Mouse (Mus musculus) MEL (cell line): ENCODE measurements around the gene Tcte2.

ENCODE experiments used
- CHD1 ChIP-seq: IDR thresholded peaks from 2 replicates; pipeline ENCODE4 v1.6.1; 2012; ENCODE audit warnings: low read depth, mild to moderate bottlenecking, inconsistent platforms, low read length, improper control_type of control experiment
- CTCF ChIP-seq, 3 experiments: IDR thresholded peaks in 2 of 3; conservative IDR thresholded peaks in 1 of 3; 2 replicates each; pipeline ENCODE4 v1.5.1; 2011 to 2012; ENCODE audit warnings: low read length in 3 of 3, low read depth in 2 of 3, mild to moderate bottlenecking in 2 of 3, improper control_type of control experiment in 1 of 3, inconsistent platforms in 1 of 3, mixed read lengths in 1 of 3, moderate library complexity in 1 of 3; ENCODE audit not compliant: control insufficient read depth in 1 of 3, insufficient read depth in 1 of 3, poor library complexity in 1 of 3, severe bottlenecking in 1 of 3
- GATA1 ChIP-seq: IDR thresholded peaks from 2 replicates; pipeline ENCODE4 v1.6.1; 2011; ENCODE audit warnings: low read depth, low read length, improper control_type of control experiment
- HCFC1 ChIP-seq: IDR thresholded peaks from 2 replicates; pipeline ENCODE4 v1.6.1; 2012; ENCODE audit warnings: low read depth, mild to moderate bottlenecking, inconsistent platforms, low read length, improper control_type of control experiment, moderate library complexity
- MAFK ChIP-seq: IDR thresholded peaks from 2 replicates; pipeline ENCODE4 v1.6.1; 2011; ENCODE audit warnings: low read depth, mild to moderate bottlenecking, low read length, improper control_type of control experiment, borderline replicate concordance
- MAX ChIP-seq: IDR thresholded peaks from 2 replicates; pipeline ENCODE4 v1.6.1; 2011; ENCODE audit warnings: low read length, improper control_type of control experiment
- MXI1 ChIP-seq: IDR thresholded peaks from 2 replicates; pipeline ENCODE4 v1.6.1; 2011; ENCODE audit warnings: mild to moderate bottlenecking, low read depth, low read length, improper control_type of control experiment
- POLR2A ChIP-seq, 2 experiments: IDR thresholded peaks; 2 replicates each; pipeline ENCODE4 v1.6.1; 2011 to 2012; ENCODE audit warnings: low read length in 2 of 2, mild to moderate bottlenecking in 2 of 2, control low read depth in 1 of 2, improper control_type of control experiment in 1 of 2, low read depth in 1 of 2, moderate library complexity in 1 of 2; ENCODE audit not compliant: control insufficient read depth in 1 of 2, insufficient read depth in 1 of 2, poor library complexity in 1 of 2
- TAL1 ChIP-seq: IDR thresholded peaks from 2 replicates; pipeline ENCODE4 v1.6.1; 2012; ENCODE audit warnings: mild to moderate bottlenecking, inconsistent platforms, low read length, moderate library complexity, mixed read lengths
- ZKSCAN1 ChIP-seq: IDR thresholded peaks from 2 replicates; pipeline ENCODE4 v1.6.1; 2012; ENCODE audit warnings: low read depth, mild to moderate bottlenecking, inconsistent platforms, low read length, improper control_type of control experiment, moderate library complexity
- ZMIZ1 ChIP-seq: IDR thresholded peaks from 2 replicates; pipeline ENCODE4 v1.6.1; 2012; ENCODE audit warnings: low read depth, mild to moderate bottlenecking, inconsistent platforms, low read length, improper control_type of control experiment, moderate library complexity

GRCm38 (mm10) chr17:13695881-13696280 lies 65.7 kb downstream of the Tcte2 start:
- TF ChIP-seq ZMIZ1 (no peak), GATA1 (no peak), TAL1 (no peak), CTCF (IDR thresholded peaks at IDR 0.05 in 2 of 3, conservative IDR thresholded peaks at IDR 0.05 in 1 of 3; ENCODE audit: control insufficient read depth in 1 of 3, insufficient read depth in 1 of 3, low read depth in 2 of 3, low read length in 3 of 3, poor library complexity in 1 of 3, severe bottlenecking in 1 of 3) (no peak), POLR2A (IDR thresholded peaks at IDR 0.05; ENCODE audit: control insufficient read depth in 1 of 2, insufficient read depth in 1 of 2, low read depth in 1 of 2, low read length in 2 of 2, poor library complexity in 1 of 2) (no peak), HCFC1 (no peak), ZKSCAN1 (no peak), CHD1 (no peak), MAFK (no peak), MXI1 (no peak), MAX (no peak)
